Mouse (Mus musculus): ENCODE measurements around the gene Gpld1. TPM values are rescaled to one million over a fixed set of nuclear protein-coding genes. Genes with fewer than 3 reads are reported as not detected.
"Not testable (repeated sequence)": the region's sequence is repeated elsewhere in the genome, so short reads cannot be mapped to it uniquely, and the experiment has no call there.

Gene Gpld1
- polyA plus RNA-seq, 1 experiment from 2014 or later, result 0.11 TPM

DNA sequence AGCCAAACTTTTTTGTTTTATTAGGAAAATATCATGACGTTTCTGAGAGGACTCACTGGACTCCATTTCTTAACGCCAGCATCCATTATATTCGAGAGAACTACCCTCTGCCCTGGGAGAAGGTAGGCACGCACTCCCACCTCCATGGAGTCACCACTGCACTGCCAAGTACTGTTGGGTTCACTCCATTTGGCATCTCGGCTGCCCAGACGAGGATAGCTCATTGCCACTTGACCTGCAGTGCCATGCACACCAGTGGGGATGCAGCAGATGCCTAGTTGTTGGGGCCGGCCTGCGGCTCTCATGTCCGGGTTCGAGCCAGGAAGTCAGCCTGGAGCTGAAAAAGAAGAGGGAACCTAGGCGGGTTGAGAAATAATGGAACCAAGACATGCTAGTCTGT is 12.1 kb downstream of the Gpld1 start:
- Histone ChIP-seq H3K27ac (ENCODE audit: low read depth, low read length) (no peak overlapping the region), H3K27me3 (ENCODE audit: control insufficient read depth, insufficient read depth, low read length) (peaks cover 6% of the 10 kb centered on the region), H3K4me3 (ENCODE audit: low read depth, low read length) (no peak overlapping the region), H3K4me2 (no peak overlapping the region), H3K9ac (ENCODE audit: low read depth, low read length) (no peak overlapping the region), H3K4me1 (ENCODE audit: control insufficient read depth, insufficient read depth, low read length) (no peaks in the 10 kb centered on the region; the same call in 1 of the 2 replicates), H3K9me3 (replicated peaks; ENCODE audit: control insufficient read depth, low read length) (no peaks in the 10 kb centered on the region), H3K36me3 (ENCODE audit: control insufficient read depth, insufficient read depth, low read length) (no peaks in the 10 kb centered on the region)
- 32% methylated on average over 11 of the region's 11 CpGs for WGBS (ENCODE audit: insufficient replicate concordance)
- no peak for ATAC-seq (replicated peaks; ENCODE audit: insufficient number of reproducible peaks, low FRiP score, low TSS enrichment)

DNA sequence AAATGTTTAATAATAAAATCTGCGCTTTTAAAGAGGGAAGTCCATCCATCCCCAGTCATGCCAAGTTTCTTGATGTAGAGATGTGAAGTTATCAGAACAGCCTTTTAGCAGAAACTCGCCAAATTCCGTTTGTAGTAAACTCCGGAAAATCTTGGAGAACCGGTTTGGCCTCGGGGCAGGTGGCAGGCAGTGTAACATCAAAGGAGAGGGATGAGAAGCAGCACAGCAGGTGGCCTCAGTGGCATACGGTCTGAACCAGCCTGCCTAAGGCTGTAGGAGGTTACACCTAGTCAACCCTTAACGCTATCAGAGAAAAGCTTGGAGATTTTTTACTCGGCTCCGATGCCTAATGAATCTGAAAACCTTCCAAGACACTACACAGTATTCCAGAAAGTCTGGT is 12.5 kb downstream of the Gpld1 start:
- ATAC-seq (replicated peaks; ENCODE audit: insufficient number of reproducible peaks, low FRiP score, low TSS enrichment), result no peak
- Histone ChIP-seq H3K9me3 (replicated peaks; ENCODE audit: control insufficient read depth, low read length) (no peaks in the 10 kb centered on the region), H3K4me3 (ENCODE audit: low read depth, low read length) (no peak overlapping the region), H3K27me3 (ENCODE audit: control insufficient read depth, insufficient read depth, low read length) (peaks cover 6% of the 10 kb centered on the region), H3K36me3 (ENCODE audit: control insufficient read depth, insufficient read depth, low read length) (no peaks in the 10 kb centered on the region), H3K4me1 (ENCODE audit: control insufficient read depth, insufficient read depth, low read length) (no peaks in the 10 kb centered on the region; the same call in 1 of the 2 replicates), H3K9ac (ENCODE audit: low read depth, low read length) (no peak overlapping the region), H3K27ac (ENCODE audit: low read depth, low read length) (no peak overlapping the region), H3K4me2 (no peak overlapping the region)
- 5% methylated on average over 10 of the region's 10 CpGs for WGBS (ENCODE audit: insufficient replicate concordance)

- Histone ChIP-seq H3K36me3 (ENCODE audit: control insufficient read depth, insufficient read depth, low read length) (no peaks in the 10 kb centered on the region), H3K4me1 (ENCODE audit: control insufficient read depth, insufficient read depth, low read length) (no peaks in the 10 kb centered on the region), H3K4me2 (no peak overlapping the region), H3K9ac (ENCODE audit: low read depth, low read length) (no peak overlapping the region), H3K9me3 (replicated peaks; ENCODE audit: control insufficient read depth, low read length) (no peaks in the 10 kb centered on the region), H3K27ac (ENCODE audit: low read depth, low read length) (no peak overlapping the region), H3K27me3 (ENCODE audit: control insufficient read depth, insufficient read depth, low read length) (peaks cover 6% of the 10 kb centered on the region), H3K4me3 (ENCODE audit: low read depth, low read length) (no peak overlapping the region)
- 84% methylated on average over 11 of the region's 11 CpGs for WGBS (ENCODE audit: insufficient replicate concordance)
- ATAC-seq (replicated peaks; ENCODE audit: insufficient number of reproducible peaks, low FRiP score, low TSS enrichment), result no peak
Observed at GRCm38 (mm10) chr13:24958671-24959070, 15.7 kb downstream of the Gpld1 start.

DNA sequence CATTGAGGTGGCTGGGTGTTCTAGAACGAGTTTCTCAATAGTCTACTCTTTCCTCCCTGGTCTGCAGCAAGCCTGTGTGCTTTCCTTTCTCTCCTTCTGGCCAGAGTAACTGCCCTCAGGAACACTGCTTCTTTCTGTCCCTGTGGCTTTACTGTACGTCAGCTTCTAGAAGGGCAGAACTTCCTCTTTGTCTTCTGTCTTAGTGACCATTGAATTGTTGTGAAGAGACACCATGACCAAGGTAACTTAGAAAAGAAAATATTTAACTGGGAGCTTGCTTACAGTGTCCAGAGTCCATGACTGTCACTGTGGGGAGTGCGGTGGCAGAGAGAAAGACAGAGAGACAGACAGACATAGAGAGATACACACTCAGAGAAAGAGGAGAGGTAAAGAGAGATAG is 17.1 kb downstream of the Gpld1 start:
- Histone ChIP-seq H3K36me3 (ENCODE audit: control insufficient read depth, insufficient read depth, low read length) (no peaks in the 10 kb centered on the region), H3K9ac (ENCODE audit: low read depth, low read length) (no peak overlapping the region), H3K27me3 (ENCODE audit: control insufficient read depth, insufficient read depth, low read length) (peaks cover 4% of the 10 kb centered on the region; the same call in 1 of the 2 replicates), H3K27ac (ENCODE audit: low read depth, low read length) (no peak overlapping the region), H3K9me3 (replicated peaks; ENCODE audit: control insufficient read depth, low read length) (no peaks in the 10 kb centered on the region), H3K4me2 (no peak overlapping the region), H3K4me1 (ENCODE audit: control insufficient read depth, insufficient read depth, low read length) (no peaks in the 10 kb centered on the region), H3K4me3 (ENCODE audit: low read depth, low read length) (no peak overlapping the region)
- no peak for ATAC-seq (replicated peaks; ENCODE audit: insufficient number of reproducible peaks, low FRiP score, low TSS enrichment)
- WGBS (ENCODE audit: insufficient replicate concordance), result 72% methylated on average over 3 of the region's 3 CpGs

DNA sequence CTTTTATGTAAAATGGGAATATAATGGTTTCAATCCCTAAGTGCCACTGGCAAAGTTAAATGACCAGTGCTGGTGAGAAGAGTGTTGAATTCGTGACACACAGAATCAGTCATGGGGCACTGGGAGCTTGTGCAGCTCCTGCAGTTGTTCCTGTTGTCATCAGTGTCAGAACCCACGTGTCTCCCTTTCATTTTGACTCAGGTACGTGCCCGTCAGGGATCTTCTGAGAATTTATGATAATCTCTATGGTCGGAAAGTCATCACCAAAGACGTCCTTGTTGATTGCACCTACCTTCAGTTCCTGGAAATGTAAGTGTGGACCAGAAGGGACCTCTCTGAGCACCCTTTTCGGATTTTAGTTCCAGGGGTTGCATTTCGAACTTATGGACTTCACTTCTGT is 19.2 kb downstream of the Gpld1 start:
- Histone ChIP-seq H3K9me3 (replicated peaks; ENCODE audit: control insufficient read depth, low read length) (no peaks in the 10 kb centered on the region), H3K36me3 (ENCODE audit: control insufficient read depth, insufficient read depth, low read length) (no peaks in the 10 kb centered on the region), H3K4me1 (ENCODE audit: control insufficient read depth, insufficient read depth, low read length) (no peaks in the 10 kb centered on the region), H3K27ac (ENCODE audit: low read depth, low read length) (no peak overlapping the region), H3K9ac (ENCODE audit: low read depth, low read length) (no peak overlapping the region), H3K27me3 (ENCODE audit: control insufficient read depth, insufficient read depth, low read length) (0 out of 2 replicates have a peak, but pooled peaks cover 2% of the 10 kb centered on the region), H3K4me2 (no peak overlapping the region), H3K4me3 (ENCODE audit: low read depth, low read length) (no peak overlapping the region)
- WGBS (ENCODE audit: insufficient replicate concordance), result 70% methylated on average over 8 of the region's 8 CpGs
- ATAC-seq (replicated peaks; ENCODE audit: insufficient number of reproducible peaks, low FRiP score, low TSS enrichment), result no peak

- Histone ChIP-seq H3K9me3 (replicated peaks; ENCODE audit: control insufficient read depth, low read length) (no peaks in the 10 kb centered on the region), H3K4me1 (ENCODE audit: control insufficient read depth, insufficient read depth, low read length) (no peaks in the 10 kb centered on the region), H3K27ac (ENCODE audit: low read depth, low read length) (no peak overlapping the region), H3K4me2 (peak overlapping the region; percentile 63), H3K36me3 (ENCODE audit: control insufficient read depth, insufficient read depth, low read length) (no peaks in the 10 kb centered on the region), H3K4me3 (ENCODE audit: low read depth, low read length) (peak overlapping the region; percentile 36), H3K27me3 (ENCODE audit: control insufficient read depth, insufficient read depth, low read length) (0 out of 2 replicates have a peak, but pooled peaks cover 2% of the 10 kb centered on the region), H3K9ac (ENCODE audit: low read depth, low read length) (peak overlapping the region; percentile 28; the same call in 1 of the 2 replicates)
- 19% methylated on average over 15 of the region's 15 CpGs for WGBS (ENCODE audit: insufficient replicate concordance)
- no peak for ATAC-seq (replicated peaks; ENCODE audit: insufficient number of reproducible peaks, low FRiP score, low TSS enrichment)
Observed at GRCm38 (mm10) chr13:24965130-24965845, 22.3 kb downstream of the Gpld1 start.

GRCm38 (mm10) chr13:24965846-24966201 is 22.9 kb downstream of the Gpld1 start:
- peak overlapping the region; percentile 36 for H3K4me3 ChIP-seq (ENCODE audit: low read depth, low read length)
- 31% methylated on average over 5 of the region's 5 CpGs for WGBS (ENCODE audit: insufficient replicate concordance)
- H3K36me3 ChIP-seq (ENCODE audit: control insufficient read depth, insufficient read depth, low read length), result no peaks in the 10 kb centered on the region
- H3K4me1 ChIP-seq (ENCODE audit: control insufficient read depth, insufficient read depth, low read length), result no peaks in the 10 kb centered on the region
- no peak overlapping the region for H3K27ac ChIP-seq (ENCODE audit: low read depth, low read length)
- H3K9me3 ChIP-seq (replicated peaks; ENCODE audit: control insufficient read depth, low read length), result no peaks in the 10 kb centered on the region
- H3K9ac ChIP-seq (ENCODE audit: low read depth, low read length), result peak overlapping the region; percentile 28; the same call in 1 of the 2 replicates
- H3K4me2 ChIP-seq, result peak overlapping the region; percentile 63
- H3K27me3 ChIP-seq (ENCODE audit: control insufficient read depth, insufficient read depth, low read length), result 0 out of 2 replicates have a peak, but pooled peaks cover 2% of the 10 kb centered on the region
- ATAC-seq (replicated peaks; ENCODE audit: insufficient number of reproducible peaks, low FRiP score, low TSS enrichment), result no peak

GRCm38 (mm10) chr13:24971776-24972175 is 28.8 kb downstream of the Gpld1 start:
- not testable (repeated sequence) for H3K4me1 ChIP-seq (ENCODE audit: control insufficient read depth, insufficient read depth, low read length); H3K4me3 ChIP-seq (ENCODE audit: low read depth, low read length); H3K4me2 ChIP-seq; H3K9ac ChIP-seq (ENCODE audit: low read depth, low read length); H3K9me3 ChIP-seq (replicated peaks; ENCODE audit: control insufficient read depth, low read length); H3K27me3 ChIP-seq (ENCODE audit: control insufficient read depth, insufficient read depth, low read length); ATAC-seq (replicated peaks; ENCODE audit: insufficient number of reproducible peaks, low FRiP score, low TSS enrichment); H3K36me3 ChIP-seq (ENCODE audit: control insufficient read depth, insufficient read depth, low read length); H3K27ac ChIP-seq (ENCODE audit: low read depth, low read length)
- 70% methylated on average over 3 of the region's 3 CpGs for WGBS (ENCODE audit: insufficient replicate concordance)

GRCm38 (mm10) chr13:24976384-24976783 is 33.4 kb downstream of the Gpld1 start:
- no peaks in the 10 kb centered on the region for H3K27me3 ChIP-seq (ENCODE audit: control insufficient read depth, insufficient read depth, low read length)
- no peaks in the 10 kb centered on the region for H3K9me3 ChIP-seq (replicated peaks; ENCODE audit: control insufficient read depth, low read length)
- no peak overlapping the region for H3K27ac ChIP-seq (ENCODE audit: low read depth, low read length)
- H3K4me2 ChIP-seq, result no peak overlapping the region
- H3K36me3 ChIP-seq (ENCODE audit: control insufficient read depth, insufficient read depth, low read length), result no peaks in the 10 kb centered on the region
- no peak for ATAC-seq (replicated peaks; ENCODE audit: insufficient number of reproducible peaks, low FRiP score, low TSS enrichment)
- no peaks in the 10 kb centered on the region for H3K4me1 ChIP-seq (ENCODE audit: control insufficient read depth, insufficient read depth, low read length)
- H3K9ac ChIP-seq (ENCODE audit: low read depth, low read length), result no peak overlapping the region
- H3K4me3 ChIP-seq (ENCODE audit: low read depth, low read length), result no peak overlapping the region
- WGBS (ENCODE audit: insufficient replicate concordance), result 78% methylated on average over 4 of the region's 4 CpGs
